Mouse (Mus musculus) spleen, adult 2 months (tissue): ENCODE results near the gene Hoxb5. TPM values are rescaled to one million over a fixed set of nuclear protein-coding genes. Genes with fewer than 3 reads are reported as not detected.

Experiments used
- DNase-seq, 2 experiments: peaks; one replicate each; pipeline versions ENCODE4 v3.0.0 to v3.0.0-alpha.2; 2012 to 2021; ENCODE audit warnings: low spot score in 2 of 2, low read depth in 1 of 2
- H3K27ac ChIP-seq: fragments of 200-500 bp; 2 replicates; pipeline ENCODE4 v1.5.1; 2012; ENCODE audit warnings: low read length, inconsistent platforms; ENCODE audit not compliant: insufficient read depth
- H3K27me3 ChIP-seq: fragments of 200-500 bp; 2 replicates; pipeline ENCODE4 v1.6.1; 2012; ENCODE audit warnings: mild to moderate bottlenecking, moderate library complexity, low read length, inconsistent platforms; ENCODE audit not compliant: control insufficient read depth, insufficient read depth
- H3K36me3 ChIP-seq: fragments of 200-500 bp; 2 replicates; pipeline ENCODE4 v1.6.1; 2012; ENCODE audit warnings: mild to moderate bottlenecking, low read length, inconsistent platforms; ENCODE audit not compliant: control insufficient read depth, insufficient read depth
- H3K4me1 ChIP-seq: fragments of 200-500 bp; 2 replicates; pipeline ENCODE4 v1.6.1; 2011; ENCODE audit warnings: inconsistent platforms; ENCODE audit not compliant: control insufficient read depth, insufficient read depth, insufficient read length
- H3K4me3 ChIP-seq: fragments of 200-500 bp; 2 replicates; pipeline ENCODE4 v1.5.1; 2011; ENCODE audit warnings: mild to moderate bottlenecking, inconsistent platforms; ENCODE audit not compliant: insufficient read depth, insufficient read length; ENCODE audit errors: extremely low read depth
- CTCF ChIP-seq: fragments of 200-500 bp; IDR thresholded peaks from 2 replicates; pipeline ENCODE4 v1.5.1; 2011; ENCODE audit warnings: mild to moderate bottlenecking, inconsistent platforms; ENCODE audit not compliant: insufficient read depth, insufficient read length, insufficient replicate concordance; ENCODE audit errors: extremely low read depth
- POLR2A ChIP-seq: fragments of 200-500 bp; IDR thresholded peaks from 2 replicates; pipeline ENCODE4 v1.6.1; 2011; ENCODE audit warnings: low read depth, low read length, inconsistent platforms
- WGBS: fragments of 180-500 bp; shearing (Covaris S2); methylation state at CpG from one replicate; pipeline ENCODE4 v1.1.7; 2018; 5-methylcytosine and 5-hydroxymethylcytosine counted together
- polyA plus RNA-seq: library from polyadenylated mRNA; depleted of rRNA; stranded (reverse); fragments of >200 nt; gene quantifications from 2 replicates; pipeline ENCODE4 v1.2.3, GENCODE M21; 2012

The Hoxb5 gene
- polyA plus RNA-seq, 1 experiment: 0.37 TPM

DNA sequence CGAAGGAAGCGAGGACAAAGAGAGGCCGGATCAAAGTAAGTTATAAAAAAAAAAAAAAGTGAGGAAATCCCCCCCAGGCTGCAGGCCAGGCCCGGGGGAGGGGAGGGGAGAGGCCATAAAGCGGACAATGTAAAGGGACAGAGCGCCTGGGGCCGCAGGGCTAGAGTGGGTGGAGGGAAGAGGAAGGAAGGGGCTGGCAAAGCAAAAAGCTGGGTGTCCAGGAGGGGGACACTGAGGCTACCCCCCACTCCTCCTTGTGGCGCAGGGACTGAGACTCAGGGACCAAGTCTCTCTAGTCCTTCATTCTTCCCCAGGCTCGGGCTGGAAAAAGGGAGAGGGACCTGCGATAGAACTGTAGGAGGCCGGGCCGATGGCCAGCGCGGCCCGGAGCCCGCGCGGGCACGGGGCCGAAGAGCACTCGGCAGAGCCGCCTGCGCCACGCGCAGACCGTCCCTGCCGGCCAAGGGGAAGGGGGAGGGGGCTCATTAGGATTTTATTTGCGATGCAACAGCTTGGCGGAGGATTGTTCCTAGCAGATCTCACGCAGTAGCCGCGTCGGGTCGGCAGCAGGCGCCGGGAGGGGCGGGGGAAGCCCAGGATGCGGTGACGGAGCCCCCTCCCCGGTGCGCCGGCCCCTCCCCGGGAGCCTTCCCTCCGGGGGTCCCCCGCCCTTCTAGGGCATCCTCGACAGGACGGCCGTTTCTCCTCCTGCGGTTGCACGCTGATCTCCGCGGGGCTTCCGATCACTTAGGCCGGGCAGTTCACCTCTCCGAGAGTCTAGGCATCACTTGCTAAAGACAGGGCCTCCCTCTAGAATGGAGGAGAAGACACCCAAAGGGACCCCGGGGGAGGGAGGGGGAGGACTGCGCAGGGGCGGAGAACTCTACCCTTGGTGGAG, 30.9 kb upstream of the Hoxb5 start:
- DNase-seq: no peak
- Histone ChIP-seq H3K36me3 (no peaks in the 10 kb centered on the region), H3K4me1 (peaks cover 2% of the 10 kb centered on the region), H3K27me3 (peaks cover 43% of the 10 kb centered on the region), H3K4me3 (peak overlapping the region; percentile 4; the same call in 1 of the 2 replicates), H3K27ac (no peak overlapping the region)
- WGBS: 3% methylated on average over 58 of the region's 58 CpGs
- TF ChIP-seq POLR2A (no peak), CTCF (no peak)

DNA sequence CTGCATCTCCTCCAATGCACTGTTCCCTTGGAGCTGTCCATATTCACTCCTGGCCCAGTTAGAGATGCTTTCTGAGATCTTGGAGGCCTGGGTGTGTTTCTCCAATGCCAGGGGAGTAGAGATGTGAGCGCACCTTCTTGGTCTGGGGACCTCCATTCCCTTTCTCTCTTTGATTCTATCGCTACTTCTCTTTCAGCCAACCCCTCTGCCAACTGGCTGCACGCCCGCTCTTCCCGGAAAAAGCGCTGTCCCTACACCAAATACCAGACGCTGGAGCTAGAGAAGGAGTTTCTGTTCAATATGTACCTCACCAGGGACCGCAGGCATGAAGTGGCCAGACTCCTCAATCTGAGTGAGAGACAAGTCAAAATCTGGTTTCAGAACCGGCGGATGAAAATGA, 28.7 kb upstream of the Hoxb5 start:
- Histone ChIP-seq H3K4me3 (no peak overlapping the region), H3K36me3 (no peaks in the 10 kb centered on the region), H3K27me3 (peaks cover 46% of the 10 kb centered on the region), H3K27ac (no peak overlapping the region), H3K4me1 (peaks cover 2% of the 10 kb centered on the region)
- TF ChIP-seq CTCF (no peak), POLR2A (no peak)
- WGBS: 64% methylated on average over 10 of the region's 10 CpGs
- DNase-seq: no peak

- Histone ChIP-seq H3K36me3 (no peaks in the 10 kb centered on the region), H3K4me1 (peaks cover 2% of the 10 kb centered on the region; the same call in 1 of the 2 replicates), H3K4me3 (no peak overlapping the region), H3K27ac (no peak overlapping the region), H3K27me3 (peaks cover 43% of the 10 kb centered on the region)
- no peak for DNase-seq
- TF ChIP-seq CTCF (no peak), POLR2A (no peak)
- WGBS: 37% methylated on average over 4 of the region's 4 CpGs
Measured at GRCm38 (mm10) chr11:96275896-96276295, 27.2 kb upstream of the Hoxb5 start.

GRCm38 (mm10) chr11:96277151-96278044, 25.7 kb upstream of the Hoxb5 start:
- no peaks in the 10 kb centered on the region for H3K4me1 ChIP-seq
- no peak for TF ChIP-seq CTCF
- no peak for TF ChIP-seq POLR2A
- no peaks in the 10 kb centered on the region for H3K36me3 ChIP-seq
- WGBS: 6% methylated on average over 35 of the region's 35 CpGs
- DNase-seq: no peak
- H3K27me3 ChIP-seq: peaks cover 37% of the 10 kb centered on the region
- H3K4me3 ChIP-seq: no peak overlapping the region
- no peak overlapping the region for H3K27ac ChIP-seq

DNA sequence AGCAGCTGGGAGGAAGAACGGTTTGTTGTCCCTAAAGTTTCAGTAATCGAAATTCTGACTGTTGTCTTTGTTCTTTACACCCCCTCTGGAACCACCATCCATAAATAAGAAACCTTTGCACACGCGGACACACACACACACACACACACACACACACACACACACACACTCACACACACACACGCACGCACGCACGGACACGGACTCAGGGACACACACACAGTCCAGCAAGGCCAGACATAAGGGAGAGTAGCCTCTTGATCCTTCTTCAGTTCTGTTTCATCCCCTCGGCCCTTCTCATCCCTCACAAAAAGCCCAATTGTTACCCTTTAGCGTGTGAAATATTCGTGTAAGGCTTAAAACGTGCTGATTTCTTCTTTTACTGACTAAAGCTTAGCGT, 24.8 kb upstream of the Hoxb5 start:
- H3K36me3 ChIP-seq: no peaks in the 10 kb centered on the region
- no peak for TF ChIP-seq POLR2A
- no peak for TF ChIP-seq CTCF
- H3K27ac ChIP-seq: no peak overlapping the region
- DNase-seq: no peak
- 15% methylated on average over 14 of the region's 14 CpGs for WGBS
- no peak overlapping the region for H3K4me3 ChIP-seq
- peaks cover 38% of the 10 kb centered on the region for H3K27me3 ChIP-seq
- peaks cover 2% of the 10 kb centered on the region; the same call in 1 of the 2 replicates for H3K4me1 ChIP-seq

- H3K36me3 ChIP-seq: no peaks in the 10 kb centered on the region
- TF ChIP-seq CTCF (peak; percentile 85; the same call in 1 of the 2 replicates), POLR2A (no peak)
- H3K27me3 ChIP-seq: peaks cover 42% of the 10 kb centered on the region
- no peak overlapping the region for H3K4me3 ChIP-seq
- no peak overlapping the region for H3K27ac ChIP-seq
- 1% methylated on average over 9 of the region's 9 CpGs for WGBS
- H3K4me1 ChIP-seq: peaks cover 2% of the 10 kb centered on the region; the same call in 1 of the 2 replicates
- DNase-seq: peak; percentile 47 to 74
Measured at GRCm38 (mm10) chr11:96278773-96279172, 24.4 kb upstream of the Hoxb5 start.
